Mouse (Mus musculus) cerebellum, postnatal 25 days (tissue): ENCODE measurements around the gene Pomp.

Source experiments
- DNase-seq, 2 experiments: peaks; one replicate each; pipeline ENCODE4 v3.0.0; 2021; ENCODE audit warnings: mixed read lengths in 2 of 2

The Pomp gene

GRCm38 (mm10) chr5:147860449-147861261 lies at the start of gene Pomp:
Pomp (plus strand) TSS chr5:147860461.
- peak; percentile 88 to 91 for DNase-seq

- no peak for DNase-seq
Measured at GRCm38 (mm10) chr5:147812255-147813040, 47.8 kb upstream of the Pomp start.

- no peak for DNase-seq
Measured at GRCm38 (mm10) chr5:147814971-147815370, 45.3 kb upstream of the Pomp start.

GRCm38 (mm10) chr5:147815592-147815991 lies 44.7 kb upstream of the Pomp start:
- no peak for DNase-seq

GRCm38 (mm10) chr5:147816465-147816864 lies 43.8 kb upstream of the Pomp start:
- no peak for DNase-seq

GRCm38 (mm10) chr5:147817747-147818496 lies 42.3 kb upstream of the Pomp start:
- no peak for DNase-seq

GRCm38 (mm10) chr5:147818866-147819265 lies 41.4 kb upstream of the Pomp start:
- no peak for DNase-seq

GRCm38 (mm10) chr5:147819895-147820294 lies 40.4 kb upstream of the Pomp start:
- no peak for DNase-seq

- no peak for DNase-seq
Measured at GRCm38 (mm10) chr5:147824021-147824605, 36.1 kb upstream of the Pomp start.

GRCm38 (mm10) chr5:147825375-147825969 lies 34.8 kb upstream of the Pomp start:
- no peak for DNase-seq

GRCm38 (mm10) chr5:147826091-147826490 lies 34.2 kb upstream of the Pomp start:
- DNase-seq, result no peak

GRCm38 (mm10) chr5:147826546-147826945 lies 33.7 kb upstream of the Pomp start:
- DNase-seq, result no peak

GRCm38 (mm10) chr5:147828846-147829245 lies 31.4 kb upstream of the Pomp start:
- no peak for DNase-seq

GRCm38 (mm10) chr5:147832842-147833241 lies 27.4 kb upstream of the Pomp start:
- DNase-seq, result no peak

- DNase-seq, result no peak
Measured at GRCm38 (mm10) chr5:147834841-147835500, 25.3 kb upstream of the Pomp start.

- DNase-seq, result no peak
Measured at GRCm38 (mm10) chr5:147839418-147839817, 20.8 kb upstream of the Pomp start.

- DNase-seq, result no peak
Measured at GRCm38 (mm10) chr5:147843340-147843739, 16.9 kb upstream of the Pomp start.

GRCm38 (mm10) chr5:147845319-147845718 lies 14.9 kb upstream of the Pomp start:
- no peak for DNase-seq

- DNase-seq, result no peak
Measured at GRCm38 (mm10) chr5:147847361-147847760, 12.9 kb upstream of the Pomp start.

- DNase-seq, result peak; percentile 77 to 84
Measured at GRCm38 (mm10) chr5:147848164-147848863, 11.9 kb upstream of the Pomp start.

- DNase-seq, result no peak
Measured at GRCm38 (mm10) chr5:147850194-147850593, 10.1 kb upstream of the Pomp start.
